Comparison of ENCODE assay signal across 13 mouse cellular contexts in genomic region chr7:49562851-49563250, GRCm38 (mm10).
DNase-seq lines count a peak whose midpoint lies in the region; ATAC-seq and TF ChIP-seq lines count a peak whose summit lies in the region.
"Had no signal": no experiment of that assay in that cellular context is flagged by ENCODE, and none has a peak within 500 bp of the region (broad histone marks: within the 10 kb centered on the region; RNA-seq: fewer than 3 reads in every experiment).

No protein-coding gene starts in this region.

- H3K4me1 ChIP-seq in midbrain, embryonic 13.5 days (replicated peaks): no peaks in the 10 kb centered on the region; the same call in 1 of the 2 replicates
- H3K4me1 ChIP-seq in midbrain, embryonic 11.5 days (ENCODE audit: control insufficient read depth, insufficient read depth, low read length): no peaks in the 10 kb centered on the region
- peaks cover 56% of the 10 kb centered on the region for H3K4me1 ChIP-seq in olfactory bulb, adult 2 months (ENCODE audit: control insufficient read depth, insufficient read depth, low read length)

- no peak for TF ChIP-seq CTCF in olfactory bulb, adult 2 months (IDR thresholded peaks at IDR 0.05; ENCODE audit: insufficient read depth, low read depth, low read length)

- no peak overlapping the region; the same call in 1 of the 2 replicates for H3K9ac ChIP-seq in midbrain, embryonic 13.5 days (replicated peaks)
- no peak overlapping the region for H3K9ac ChIP-seq in midbrain, embryonic 11.5 days (ENCODE audit: low read length)
- H3K9ac ChIP-seq: neural tube, embryonic 13.5 days had no signal

- peaks cover 30% of the 10 kb centered on the region for H3K36me3 ChIP-seq in midbrain, embryonic 13.5 days
- peaks cover 6% of the 10 kb centered on the region for H3K36me3 ChIP-seq in midbrain, embryonic 11.5 days (ENCODE audit: control insufficient read depth, insufficient read depth, low read length)

- no peaks in the 10 kb centered on the region for H3K27me3 ChIP-seq in midbrain, embryonic 13.5 days
- H3K27me3 ChIP-seq in midbrain, embryonic 11.5 days (ENCODE audit: control insufficient read depth, insufficient read depth, low read length): no peaks in the 10 kb centered on the region
- H3K27me3 ChIP-seq: neural tube, embryonic 13.5 days had no signal

- WGBS in midbrain, embryonic 13.5 days: 82% methylated on average over 8 of the region's 8 CpGs
- 90% methylated on average over 8 of the region's 8 CpGs for WGBS in midbrain, embryonic 11.5 days
- WGBS in olfactory bulb, adult 2 months: 71% methylated on average over 8 of the region's 8 CpGs

- DNase-seq in heart, adult 8-10 months (ENCODE audit: low spot score): peak; percentile 28
- DNase-seq in heart, adult 9 months (ENCODE audit: low spot score in 2 of 2): no peak
- DNase-seq in midbrain, embryonic 11.5 days (ENCODE audit: low spot score, missing footprints): no peak
- DNase-seq in cerebellum, postnatal 14 days: peak; percentile 34 to 42
- DNase-seq: adrenal gland, postnatal 14 days; right cerebral cortex, postnatal 14 days; thymus, postnatal 36 days had no signal

- no peak overlapping the region for H3K4me3 ChIP-seq in midbrain, embryonic 13.5 days (replicated peaks)
- H3K4me3 ChIP-seq in midbrain, embryonic 11.5 days (ENCODE audit: low read depth, low read length): no peak overlapping the region
- no peak overlapping the region for H3K4me3 ChIP-seq in olfactory bulb, adult 2 months (ENCODE audit: insufficient read depth, low read depth, low read length)
- H3K4me3 ChIP-seq: neural tube, embryonic 13.5 days had no signal

- no peak for ATAC-seq in midbrain, embryonic 13.5 days
- ATAC-seq in midbrain, embryonic 11.5 days (ENCODE audit: low FRiP score): no peak
- no peak for ATAC-seq in megakaryocyte-erythroid progenitor cell, adult 5-6 weeks (replicated peaks; ENCODE audit: low FRiP score, low TSS enrichment, poor library complexity, severe bottlenecking)
- ATAC-seq in erythroid progenitor cell, adult 5-6 weeks (replicated peaks; ENCODE audit: low FRiP score, poor library complexity, severe bottlenecking): no peak
- ATAC-seq: inflammation-experienced regulatory T-cells, adult 6 months had no signal

- no peaks in the 10 kb centered on the region for H3K9me3 ChIP-seq in midbrain, embryonic 13.5 days
- H3K9me3 ChIP-seq in midbrain, embryonic 11.5 days (ENCODE audit: control insufficient read depth, low read length): no peaks in the 10 kb centered on the region
- H3K9me3 ChIP-seq: neural tube, embryonic 13.5 days had no signal

- no peak for TF ChIP-seq POLR2A in olfactory bulb, adult 2 months (IDR thresholded peaks at IDR 0.05; ENCODE audit: insufficient read depth, low read depth, low read length)

- H3K27ac ChIP-seq in midbrain, embryonic 13.5 days: 0 out of 2 replicates have a peak overlapping the region, but pooled peaks have one; percentile 19
- H3K27ac ChIP-seq in midbrain, embryonic 11.5 days (ENCODE audit: low read depth, low read length): no peak overlapping the region
- H3K27ac ChIP-seq in olfactory bulb, adult 2 months (ENCODE audit: insufficient read depth, low read depth, low read length): peak overlapping the region; percentile 33; the same call in 1 of the 2 replicates
- H3K27ac ChIP-seq: neural tube, embryonic 13.5 days had no signal

- H3K4me2 ChIP-seq in midbrain, embryonic 13.5 days (replicated peaks): no peak overlapping the region
- no peak overlapping the region for H3K4me2 ChIP-seq in midbrain, embryonic 11.5 days
- H3K4me2 ChIP-seq: neural tube, embryonic 13.5 days had no signal

Comparison
In these comparisons a context has a peak if more than half of its experiments do, and no peak if none do; other contexts are left out.
1. DNase-seq: peak in heart, adult 8-10 months (single experiment) and cerebellum, postnatal 14 days (2 of 2); none in heart, adult 9 months (0 of 2) and midbrain, embryonic 11.5 days (single experiment).